Mouse (Mus musculus) C2C12 (cell line): ENCODE data around the gene Defb29. TPM values are rescaled to one million over a fixed set of nuclear protein-coding genes. Genes with fewer than 3 reads are reported as not detected.

Experiments used
- H3K27me3 ChIP-seq: one replicate; pipeline ENCODE4 v1.6.1; 2011; ENCODE audit not compliant: control insufficient read depth, insufficient read depth, insufficient read length
- H3K36me3 ChIP-seq: one replicate; pipeline ENCODE4 v1.6.1; 2011; ENCODE audit not compliant: control insufficient read depth, insufficient read depth
- H3K4me3 ChIP-seq: one replicate; pipeline ENCODE4 v1.5.1; 2011; ENCODE audit warnings: mild to moderate bottlenecking, control low read depth; ENCODE audit not compliant: poor library complexity, insufficient read depth, severe bottlenecking
- H3K79me2 ChIP-seq: one replicate; pipeline ENCODE4 v1.6.1; 2011; ENCODE audit not compliant: control insufficient read depth, insufficient read depth
- H3K79me3 ChIP-seq: one replicate; pipeline ENCODE4 v1.6.1; 2011; ENCODE audit warnings: low read depth, control low read depth
- H3ac ChIP-seq: one replicate; pipeline ENCODE3; 2011; ENCODE audit warnings: low read depth; ENCODE audit not compliant: control insufficient read depth, insufficient read length
- CEBPB ChIP-seq: IDR thresholded peaks from one replicate; pipeline ENCODE4 v1.6.1; 2011; ENCODE audit warnings: low read depth, mild to moderate bottlenecking, control low read depth, moderate library complexity
- CTCF ChIP-seq: IDR thresholded peaks from one replicate; pipeline ENCODE4 v1.5.1; 2011; ENCODE audit not compliant: control insufficient read depth, insufficient read depth, insufficient read length
- FOSL1 ChIP-seq: IDR thresholded peaks from one replicate; pipeline ENCODE4 v1.8.0; 2011; ENCODE audit warnings: mild to moderate bottlenecking, low read length; ENCODE audit not compliant: poor library complexity, insufficient read depth, severe bottlenecking
- MAX ChIP-seq: IDR thresholded peaks from one replicate; pipeline ENCODE4 v1.6.1; 2011; ENCODE audit warnings: mild to moderate bottlenecking, control low read depth
- MYOD1 ChIP-seq: IDR thresholded peaks from one replicate; pipeline ENCODE4 v1.6.1; 2011; ENCODE audit warnings: low read depth; ENCODE audit not compliant: control insufficient read depth, insufficient read length
- MYOG ChIP-seq: IDR thresholded peaks from one replicate; pipeline ENCODE4 v1.6.1; 2011; ENCODE audit not compliant: control insufficient read depth, insufficient read length; ENCODE audit errors: extremely low read depth
- USF1 ChIP-seq: IDR thresholded peaks from one replicate; pipeline ENCODE4 v1.6.1; 2011; ENCODE audit warnings: low read depth, mild to moderate bottlenecking, control low read depth, moderate library complexity
- long read RNA-seq, 2 experiments: library from polyadenylated mRNA; unstranded; transcript quantifications; one replicate each; pipeline ENCODE4 v2.0.0; 2019 to 2020
- polyA plus RNA-seq: library from polyadenylated mRNA; unstranded; fragments of >200 nt; fragmentation: generic; extraction: Trizol; gene quantifications from one replicate; pipeline ENCODE4 v1.2.1, GENCODE M21; 2012; ENCODE audit warnings: missing spikeins

Gene Defb29
- not detected for polyA plus RNA-seq
- long read RNA-seq, experiment 1: 0 reads
- long read RNA-seq, experiment 2: 0 reads

DNA sequence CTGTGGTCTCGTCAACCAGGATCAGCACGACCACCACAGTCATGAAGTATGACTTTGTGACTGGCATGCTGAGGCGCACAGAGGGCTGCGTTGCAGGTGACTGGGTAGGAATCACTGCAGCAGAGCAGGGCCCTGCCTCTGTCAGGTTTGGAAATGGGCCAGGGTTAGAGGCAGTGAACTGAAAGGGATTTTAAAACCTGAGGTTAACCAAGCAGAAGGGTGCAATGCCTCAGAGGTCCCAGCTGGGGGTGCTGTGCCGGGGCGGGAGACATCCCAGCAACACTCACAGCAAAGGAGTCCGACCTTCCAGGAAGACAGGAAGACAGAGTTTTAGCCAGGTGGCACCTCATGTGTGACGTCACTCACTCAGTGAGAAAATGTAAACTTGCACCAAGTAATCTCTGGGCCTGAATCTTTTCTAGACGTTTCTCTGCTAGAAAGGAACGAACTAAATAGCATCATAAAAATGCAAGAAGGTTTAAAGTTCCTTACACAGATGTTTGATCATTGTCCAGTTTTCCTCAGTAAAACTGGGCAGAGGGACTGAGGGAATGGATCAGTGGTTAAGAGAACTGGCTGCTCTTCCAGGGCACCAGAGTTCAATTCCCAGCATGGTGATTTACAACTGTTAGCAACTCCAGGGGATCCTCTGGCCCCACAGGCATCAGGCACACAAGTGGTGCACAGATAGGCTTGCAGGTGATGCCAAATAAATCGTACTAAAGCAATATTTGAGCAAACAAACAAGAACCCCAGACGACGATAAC, at the start of gene Defb29:
Gene Defb29, minus strand, starts transcription at position 155 of the 767 bp plus-strand sequence.
- H3ac ChIP-seq: no peak within 1 kb of the TSS
- TF ChIP-seq MAX (no peak), USF1 (no peak), CTCF (no peak), MYOG (no peak), FOSL1 (no peak), CEBPB (no peak), MYOD1 (no peak)
- no peaks in the 10 kb centered on the region for H3K36me3 ChIP-seq

DNA sequence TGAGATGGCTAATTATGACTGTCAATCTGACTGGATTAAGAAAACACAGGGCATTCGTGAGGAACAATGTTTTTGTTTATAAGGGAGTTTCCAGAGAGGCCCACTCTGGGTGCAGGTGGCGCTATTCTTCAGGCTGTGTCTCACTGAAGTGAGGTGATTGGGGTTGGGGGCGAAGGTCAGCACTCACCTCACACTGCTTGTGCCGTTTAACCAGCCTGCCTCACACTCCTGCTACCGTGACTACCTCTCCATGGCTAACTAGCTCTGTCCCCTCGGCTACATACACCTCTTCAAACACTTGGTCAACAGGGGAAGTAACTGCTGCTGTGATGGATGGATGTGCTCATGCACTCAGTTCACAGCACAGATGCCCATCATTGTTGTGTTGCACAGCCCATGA, 49.1 kb upstream of the Defb29 start:
- Histone ChIP-seq H3K79me3 (no peaks in the 10 kb centered on the region), H3K27me3 (peaks cover under 1% of the 10 kb centered on the region), H3K4me3 (no peak overlapping the region), H3K79me2 (no peaks in the 10 kb centered on the region), H3K36me3 (no peaks in the 10 kb centered on the region), H3ac (no peak overlapping the region)
- no peak for TF ChIP-seq FOSL1
- no peak for TF ChIP-seq MYOG
- TF ChIP-seq MAX: no peak
- TF ChIP-seq MYOD1: no peak
- TF ChIP-seq CTCF: no peak
- TF ChIP-seq CEBPB: no peak
- no peak for TF ChIP-seq USF1

More for the DNA sequence above, at the start of gene Defb29:
- Histone ChIP-seq H3K79me2 (no peaks in the 10 kb centered on the region), H3K4me3 (no peak within 1 kb of the TSS), H3K79me3 (no peaks in the 10 kb centered on the region), H3K27me3 (no peaks in the 10 kb centered on the region)

DNA sequence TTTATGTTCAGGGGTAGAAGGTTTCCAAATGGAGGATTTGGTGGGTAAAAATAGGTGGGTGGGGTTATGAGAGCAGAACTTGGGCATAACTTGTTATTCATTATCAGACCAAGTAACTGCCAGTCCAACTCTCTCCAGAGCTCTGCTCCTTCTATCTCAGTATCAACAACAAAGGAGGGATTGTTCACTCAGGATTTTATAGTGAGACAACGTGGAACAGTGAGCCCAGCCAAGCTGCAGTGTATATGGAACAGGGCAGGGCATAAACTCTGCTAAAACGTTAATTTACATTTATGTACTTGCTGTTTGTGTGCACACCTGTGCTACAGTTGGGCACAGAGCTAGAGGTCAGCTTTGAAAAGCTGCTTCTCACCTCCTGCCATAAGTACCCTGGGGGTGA, 48.6 kb upstream of the Defb29 start:
- Histone ChIP-seq H3ac (no peak overlapping the region), H3K79me2 (no peaks in the 10 kb centered on the region), H3K4me3 (no peak overlapping the region), H3K79me3 (no peaks in the 10 kb centered on the region), H3K36me3 (no peaks in the 10 kb centered on the region), H3K27me3 (peaks cover 6% of the 10 kb centered on the region)
- no peak for TF ChIP-seq MAX
- TF ChIP-seq MYOD1: no peak
- TF ChIP-seq USF1: no peak
- TF ChIP-seq MYOG: no peak
- no peak for TF ChIP-seq CTCF
- no peak for TF ChIP-seq FOSL1
- TF ChIP-seq CEBPB: no peak

DNA sequence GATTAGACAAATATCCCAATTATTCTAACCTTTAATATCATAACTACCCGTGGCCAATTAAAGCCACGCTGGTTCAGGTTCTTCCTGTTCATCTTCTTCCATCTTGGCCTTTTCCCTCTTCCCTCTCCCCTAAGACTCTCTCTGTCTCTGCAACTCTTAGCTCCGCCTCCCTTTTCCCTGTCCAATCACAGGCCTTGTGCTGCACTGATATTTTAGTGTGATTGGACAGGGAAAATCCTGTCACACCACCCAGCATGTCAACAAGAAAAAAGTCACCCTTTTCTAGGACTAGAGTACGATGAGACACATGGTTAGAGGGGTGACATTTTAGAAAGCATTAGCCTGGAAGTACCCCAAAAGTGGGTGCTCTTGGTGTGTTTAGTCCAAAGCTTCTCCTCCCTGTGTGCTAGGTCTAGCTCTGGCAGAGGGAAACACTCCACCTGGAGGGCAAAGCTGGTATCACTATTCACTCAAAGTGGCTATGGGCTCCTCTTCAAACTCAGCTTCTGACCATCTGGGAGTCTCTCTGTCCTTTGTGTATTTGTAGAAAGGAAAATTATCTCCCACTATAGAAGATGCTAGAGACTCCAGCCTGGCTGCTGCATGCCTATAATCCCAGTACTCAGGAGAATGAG, 47.1 kb upstream of the Defb29 start:
- Histone ChIP-seq H3K79me3 (no peaks in the 10 kb centered on the region), H3K27me3 (peaks cover 14% of the 10 kb centered on the region), H3K4me3 (no peak overlapping the region), H3K79me2 (no peaks in the 10 kb centered on the region), H3K36me3 (no peaks in the 10 kb centered on the region), H3ac (no peak overlapping the region)
- TF ChIP-seq CEBPB: no peak
- TF ChIP-seq USF1: no peak
- no peak for TF ChIP-seq MAX
- no peak for TF ChIP-seq CTCF
- TF ChIP-seq MYOG: no peak
- no peak for TF ChIP-seq MYOD1
- TF ChIP-seq FOSL1: no peak

DNA sequence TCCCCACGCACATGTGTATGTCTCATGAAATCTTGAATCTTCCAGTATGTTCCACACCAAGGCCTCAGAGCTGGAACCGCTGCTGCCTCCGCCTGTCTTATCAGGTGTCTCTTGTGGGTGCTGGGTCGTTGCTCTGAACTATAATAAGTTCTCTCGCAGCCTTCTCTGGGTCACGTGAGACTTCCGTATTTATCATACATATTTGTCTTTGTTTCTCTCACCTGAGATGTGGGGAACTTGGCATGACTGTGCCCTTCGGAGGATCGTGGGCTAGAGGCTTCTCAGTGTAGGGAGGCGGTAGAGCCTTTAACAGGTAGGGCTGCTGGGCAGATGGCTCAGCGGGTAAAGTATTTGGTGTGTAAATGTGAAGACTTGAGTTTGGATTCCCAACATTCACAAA, 40.7 kb upstream of the Defb29 start:
- Histone ChIP-seq H3K79me3 (no peaks in the 10 kb centered on the region), H3K36me3 (no peaks in the 10 kb centered on the region), H3ac (no peak overlapping the region), H3K27me3 (peaks cover 20% of the 10 kb centered on the region), H3K79me2 (no peaks in the 10 kb centered on the region), H3K4me3 (no peak overlapping the region)
- TF ChIP-seq CTCF: no peak
- TF ChIP-seq MYOD1: no peak
- TF ChIP-seq FOSL1: no peak
- no peak for TF ChIP-seq CEBPB
- TF ChIP-seq USF1: no peak
- no peak for TF ChIP-seq MAX
- no peak for TF ChIP-seq MYOG
